Mouse (Mus musculus) cerebellum, adult 11 months (tissue): Measurements from ENCODE around the gene Ralgapb.
A peak's percentile ranks its signal among the peaks of the same experiment; 100 is the strongest.

Experiments used
- DNase-seq: peaks from one replicate; pipeline ENCODE4 v3.0.0; 2022

The Ralgapb gene

DNA sequence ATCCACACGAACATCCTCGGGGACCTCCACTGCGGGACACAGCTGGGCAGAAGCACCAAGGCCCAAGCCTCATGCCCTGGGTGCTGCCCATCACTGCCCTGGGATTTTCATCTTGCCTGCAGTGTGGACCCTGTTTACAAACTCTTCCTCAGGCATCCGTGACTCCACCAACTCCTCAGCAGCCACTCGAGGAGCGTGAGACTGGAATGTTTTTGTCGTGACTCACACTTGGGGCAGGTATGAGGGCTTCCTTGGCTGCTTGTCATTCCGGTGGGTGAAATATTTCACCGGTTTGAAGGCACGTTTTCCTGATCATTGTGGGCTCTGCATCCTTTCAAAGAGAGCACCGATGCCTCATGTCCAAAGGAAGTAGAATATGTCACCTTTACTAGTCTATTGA lies 109.4 kb downstream of the Ralgapb start:
- no peak for DNase-seq

- DNase-seq: no peak
Measured at GRCm38 (mm10) chr2:158519800-158520199, 110.2 kb downstream of the Ralgapb start.

- DNase-seq: no peak
Measured at GRCm38 (mm10) chr2:158523060-158523459, 113.4 kb downstream of the Ralgapb start.

DNA sequence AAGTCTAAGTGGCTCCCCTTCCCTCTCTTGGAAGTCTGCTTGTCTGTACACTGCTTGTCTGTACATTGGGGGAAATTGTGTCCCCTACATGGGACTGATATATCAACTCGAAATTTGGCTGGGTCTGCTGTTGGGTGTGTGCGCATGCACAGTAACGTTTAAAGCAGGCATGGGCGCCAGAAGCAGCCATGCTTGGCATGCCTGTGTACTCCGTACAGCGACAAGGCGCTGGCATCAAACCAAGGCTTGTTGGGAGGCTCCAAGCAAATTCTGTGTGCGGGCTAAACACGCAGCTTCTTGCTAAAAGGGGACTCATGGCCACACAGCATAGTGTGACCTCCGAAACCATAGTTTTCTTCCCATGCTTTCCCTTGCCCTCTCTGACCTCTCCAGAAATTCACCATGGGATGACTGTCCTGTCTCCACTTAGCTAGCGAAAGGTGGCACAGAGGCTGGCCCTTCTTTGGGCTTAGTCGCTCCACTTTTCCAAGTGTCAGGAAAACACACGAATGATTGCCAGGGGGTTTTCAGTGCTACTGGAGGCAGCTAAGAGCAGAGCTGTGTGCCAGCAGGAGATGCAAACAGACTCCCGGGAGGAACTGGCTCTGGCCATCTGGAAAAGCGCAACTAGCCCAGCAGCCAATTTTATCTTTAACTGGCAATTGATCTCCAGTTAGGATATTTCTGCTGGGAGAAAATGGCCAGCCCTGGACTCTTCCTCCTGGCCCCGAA lies 114.6 kb downstream of the Ralgapb start:
- no peak for DNase-seq

DNA sequence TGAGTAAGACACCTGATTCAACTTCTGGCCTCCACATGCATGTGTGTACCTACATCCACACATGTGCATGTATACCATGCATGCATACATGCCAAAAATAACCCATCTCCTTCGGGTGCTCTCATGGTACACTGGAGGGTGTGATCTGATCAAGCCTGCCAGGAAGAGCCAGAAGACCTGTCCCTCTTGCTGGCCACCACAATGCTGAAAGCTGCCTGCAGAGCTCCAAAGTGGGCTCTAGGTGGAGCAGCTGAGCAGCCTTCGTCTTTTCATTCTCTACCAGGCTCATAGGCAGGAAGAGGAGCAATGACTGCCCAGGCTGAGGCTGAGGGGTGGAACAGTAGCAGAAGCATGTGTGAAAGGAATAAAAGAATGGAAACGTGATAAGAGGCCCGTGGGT lies 124.4 kb downstream of the Ralgapb start:
- no peak for DNase-seq

- no peak for DNase-seq
Measured at GRCm38 (mm10) chr2:158534559-158534958, 124.9 kb downstream of the Ralgapb start.

DNA sequence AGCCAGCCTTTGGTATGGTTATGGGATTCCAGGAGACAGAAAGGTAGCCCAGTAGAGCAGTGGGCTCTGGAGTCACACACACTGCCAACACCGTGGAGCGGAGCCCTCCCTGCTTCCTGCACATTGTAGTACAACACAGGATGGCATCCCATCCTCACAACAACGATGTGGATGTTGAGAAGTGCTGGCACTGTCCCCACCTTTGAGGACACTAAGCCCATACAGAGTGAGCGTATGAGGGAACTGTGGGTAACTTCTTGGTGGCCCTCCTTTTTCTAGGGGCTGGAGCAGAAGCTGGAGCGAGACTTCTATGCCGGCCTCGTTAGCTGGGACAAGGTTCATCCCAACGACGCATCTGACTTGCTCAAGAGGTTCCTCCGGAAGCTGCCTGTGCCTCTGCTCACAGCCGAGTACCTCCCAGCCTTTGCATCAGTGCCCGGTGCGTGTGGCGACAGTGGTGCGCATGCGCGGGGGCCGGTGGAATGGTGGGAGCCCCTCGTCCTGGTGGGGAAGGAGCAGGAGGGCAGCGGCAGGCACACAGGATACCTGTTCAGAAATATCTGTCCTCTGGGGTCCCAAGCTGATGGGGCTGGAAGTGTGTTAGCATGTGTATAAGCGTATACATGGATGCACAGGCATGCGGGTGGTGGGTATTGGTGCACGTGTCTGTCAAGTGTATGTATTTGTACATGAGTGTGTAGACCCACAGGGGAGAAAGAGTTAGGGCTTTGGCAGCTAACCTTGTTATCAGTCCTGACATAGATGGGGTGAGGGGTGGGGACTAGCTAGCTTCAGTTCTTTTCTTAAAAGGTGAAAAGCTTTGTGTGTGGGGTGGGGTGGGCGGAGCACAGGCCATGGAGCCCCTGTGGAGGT lies 130.0 kb downstream of the Ralgapb start:
- DNase-seq: no peak

DNA sequence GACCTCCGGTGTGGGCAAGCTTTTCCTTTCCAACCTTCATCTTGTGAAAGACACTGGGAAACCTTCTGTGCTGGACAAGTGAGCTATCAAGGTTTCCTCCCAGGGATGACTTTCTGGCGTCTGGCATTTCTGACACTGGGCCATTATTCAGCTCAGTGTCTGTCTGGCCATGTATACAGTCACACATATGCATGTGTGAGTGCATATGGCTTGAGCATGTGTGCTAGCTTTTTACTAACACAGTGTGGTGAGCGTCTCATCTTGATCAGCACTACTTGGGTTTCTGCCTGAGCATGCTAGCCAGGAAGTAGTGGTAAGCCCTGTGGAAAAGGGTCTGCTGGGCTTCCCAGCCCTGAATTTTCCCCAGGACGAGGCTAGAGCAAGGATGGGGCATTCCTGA lies 131.6 kb downstream of the Ralgapb start:
- no peak for DNase-seq

- no peak for DNase-seq
Measured at GRCm38 (mm10) chr2:158545266-158545665, 135.6 kb downstream of the Ralgapb start.

GRCm38 (mm10) chr2:158546751-158547150 lies 137.1 kb downstream of the Ralgapb start:
- DNase-seq: peak; percentile 34
